In genomic region chr19:55299378-55299777, GRCm38 (mm10) we compare ENCODE assay signal across 23 mouse cellular contexts. TPM values are rescaled to one million over a fixed set of nuclear protein-coding genes. Genes with fewer than 3 reads are reported as not detected.
DNase-seq lines count a peak whose midpoint lies in the region; ATAC-seq and TF ChIP-seq lines count a peak whose summit lies in the region.
"Had no signal": no experiment of that assay in that cellular context is flagged by ENCODE, and none has a peak within 500 bp of the region (broad histone marks: within the 10 kb centered on the region; RNA-seq: fewer than 3 reads in every experiment).

No protein-coding gene starts in this region.

- no peaks in the 10 kb centered on the region for H3K79me2 ChIP-seq in MEL (ENCODE audit: control insufficient read depth, insufficient read depth, low read length, poor library complexity)

- H3K27ac ChIP-seq in MEL (ENCODE audit: control insufficient read depth, low read depth, low read length): no peak overlapping the region
- no peak overlapping the region for H3K27ac ChIP-seq in liver, embryonic 11.5 days (ENCODE audit: low read depth, low read length)
- H3K27ac ChIP-seq: embryonic facial prominence, embryonic 12.5 days; forebrain, embryonic 12.5 days; heart, embryonic 10.5 days; hindbrain, embryonic 13.5 days; hindbrain, postnatal 0 days had no signal

- 0 out of 2 replicates have a peak, but pooled peaks have one; percentile 34 for ATAC-seq in liver, embryonic 11.5 days (replicated peaks; ENCODE audit: low FRiP score)
- peak; percentile 70 for ATAC-seq in megakaryocyte progenitor cell, adult 5-6 weeks (replicated peaks; ENCODE audit: poor library complexity)
- ATAC-seq: forebrain, embryonic 16.5 days; hindbrain, postnatal 0 days had no signal

- 88% methylated on average over 1 of the region's 1 CpGs for WGBS in liver, embryonic 11.5 days

- no peak overlapping the region; the same call in 1 of the 2 replicates for H3K9ac ChIP-seq in MEL (ENCODE audit: control insufficient read depth, low read depth, low read length, poor library complexity, severe bottlenecking)
- H3K9ac ChIP-seq in liver, embryonic 11.5 days (ENCODE audit: low read depth, low read length): no peak overlapping the region
- H3K9ac ChIP-seq: embryonic facial prominence, embryonic 12.5 days; forebrain, embryonic 12.5 days; hindbrain, embryonic 13.5 days had no signal

- peak in 1 of 2 experiments; percentile 70; a peak in 2 of 4 replicates for TF ChIP-seq EP300 in MEL (IDR thresholded peaks at IDR 0.05; ENCODE audit: low read depth in 1 of 2, low read length in 2 of 2)

- H3K27me3 ChIP-seq in MEL (ENCODE audit: control insufficient read depth in 1 of 2, insufficient read depth in 2 of 2, low read length in 2 of 2): no peaks in the 10 kb centered on the region
- no peaks in the 10 kb centered on the region for H3K27me3 ChIP-seq in liver, embryonic 11.5 days (replicated peaks; ENCODE audit: control insufficient read depth, insufficient read depth, low read length)
- H3K27me3 ChIP-seq: embryonic facial prominence, embryonic 12.5 days; forebrain, embryonic 12.5 days; hindbrain, embryonic 13.5 days had no signal

- peaks cover 40 to 42% of the 10 kb centered on the region in 2 experiments for H3K36me3 ChIP-seq in MEL (ENCODE audit: control insufficient read depth in 1 of 2, insufficient read depth in 2 of 2, low read length in 2 of 2)
- H3K36me3 ChIP-seq in liver, embryonic 11.5 days (ENCODE audit: control insufficient read depth, insufficient read depth, low read length): peaks cover 25% of the 10 kb centered on the region

- H3K4me3 ChIP-seq in MEL (ENCODE audit: control insufficient read depth in 1 of 2, insufficient read depth in 1 of 2, low read depth in 2 of 2, low read length in 2 of 2): no peak overlapping the region
- no peak overlapping the region for H3K4me3 ChIP-seq in liver, embryonic 11.5 days (ENCODE audit: low read depth, low read length)
- H3K4me3 ChIP-seq: embryonic facial prominence, embryonic 12.5 days; forebrain, embryonic 12.5 days; heart, embryonic 10.5 days; hindbrain, embryonic 13.5 days had no signal

- DNase-seq in 416B (ENCODE audit: low read depth): peak; percentile 23
- DNase-seq in MEL (ENCODE audit: low read depth, low spot score): peak; percentile 91
- DNase-seq in liver, embryonic 11.5 days (ENCODE audit: low spot score): no peak
- DNase-seq in adrenal gland, postnatal 10 days: no peak
- DNase-seq in right cerebral cortex, postnatal 36 days (ENCODE audit: low spot score in 2 of 2): no peak
- DNase-seq: adrenal gland, adult 2 months; adrenal gland, postnatal 36 days; cerebellum, adult 2 months; cerebellum, postnatal 10 days; gastrocnemius, postnatal 25 days; heart, adult 18-20 months; heart, postnatal 10 days had no signal

- H3K4me2 ChIP-seq in liver, embryonic 11.5 days: no peak overlapping the region
- H3K4me2 ChIP-seq: embryonic facial prominence, embryonic 12.5 days; forebrain, embryonic 12.5 days; hindbrain, embryonic 13.5 days had no signal

- peaks cover 18 to 28% of the 10 kb centered on the region in 2 experiments for H3K4me1 ChIP-seq in MEL (ENCODE audit: control insufficient read depth in 1 of 2, insufficient read depth in 2 of 2, low read length in 2 of 2)
- H3K4me1 ChIP-seq in liver, embryonic 11.5 days (replicated peaks; ENCODE audit: control insufficient read depth, insufficient read depth, low read length): peaks cover 7% of the 10 kb centered on the region
- H3K4me1 ChIP-seq: embryonic facial prominence, embryonic 12.5 days; forebrain, embryonic 12.5 days; heart, embryonic 10.5 days; hindbrain, embryonic 13.5 days had no signal

- TF ChIP-seq RAD21 in MEL (IDR thresholded peaks at IDR 0.05; ENCODE audit: low read depth, low read length): no peak

- no peaks in the 10 kb centered on the region for H3K9me3 ChIP-seq in MEL (replicated peaks; ENCODE audit: insufficient read depth, low read length)
- H3K9me3 ChIP-seq in liver, embryonic 11.5 days (ENCODE audit: control insufficient read depth, low read length): no peaks in the 10 kb centered on the region
- H3K9me3 ChIP-seq: embryonic facial prominence, embryonic 12.5 days; forebrain, embryonic 12.5 days; G1E; heart, embryonic 10.5 days; hindbrain, embryonic 13.5 days had no signal

- no peak; a peak in 2 of 4 replicates for TF ChIP-seq POLR2A in MEL (IDR thresholded peaks at IDR 0.05; ENCODE audit: control insufficient read depth in 1 of 2, insufficient read depth in 1 of 2, low read depth in 1 of 2, low read length in 2 of 2, poor library complexity in 1 of 2)

- TF ChIP-seq CTCF in MEL (IDR thresholded peaks at IDR 0.05 in 2 of 3, conservative IDR thresholded peaks at IDR 0.05 in 1 of 3; ENCODE audit: control insufficient read depth in 1 of 3, insufficient read depth in 1 of 3, low read depth in 2 of 3, low read length in 3 of 3, poor library complexity in 1 of 3, severe bottlenecking in 1 of 3): no peak

TF ChIP-seq in MEL, 35 proteins besides CTCF, POLR2A, EP300 and RAD21:
- no peak for TF ChIP-seq E2F4 (IDR thresholded peaks at IDR 0.05; ENCODE audit: borderline replicate concordance, low read depth, low read length)
- peak; percentile 18; the same call in 1 of the 2 replicates for TF ChIP-seq RCOR1 (IDR thresholded peaks at IDR 0.05; ENCODE audit: low read depth, low read length)
- 0 out of 2 replicates have a peak, but pooled peaks have one; percentile 54 for TF ChIP-seq MYC (IDR thresholded peaks at IDR 0.05; ENCODE audit: low read depth, low read length)
- peak; percentile 72 for TF ChIP-seq CHD2 (IDR thresholded peaks at IDR 0.05; ENCODE audit: low read length)
- TF ChIP-seq GATA1 (IDR thresholded peaks at IDR 0.05; ENCODE audit: low read depth, low read length): 0 out of 2 replicates have a peak, but pooled peaks have one; percentile 35
- TF ChIP-seq ELF1 (IDR thresholded peaks at IDR 0.05; ENCODE audit: low read depth, low read length): peak; percentile 62; the same call in 1 of the 2 replicates
- peak; percentile 66 for TF ChIP-seq HCFC1 (IDR thresholded peaks at IDR 0.05; ENCODE audit: low read depth, low read length)
- peak; percentile 72; the same call in 1 of the 2 replicates for TF ChIP-seq ETS1 (IDR thresholded peaks at IDR 0.05; ENCODE audit: low read depth, low read length)
- no peak for TF ChIP-seq POLR2AphosphoS2 (IDR thresholded peaks at IDR 0.05; ENCODE audit: low read length)
- TF ChIP-seq TBP (IDR thresholded peaks at IDR 0.05; ENCODE audit: low read depth, low read length): peak; percentile 42; the same call in 1 of the 2 replicates
- TF ChIP-seq MAFK (IDR thresholded peaks at IDR 0.05; ENCODE audit: borderline replicate concordance, low read depth, low read length): no peak

RNA-seq across cellular contexts. Expression of gene Zdhhc6, which starts 16.5 kb away (rescaled TPM):
- total RNA-seq in MEL (2012; rRNA removed): 101 and 109 TPM in 2 replicates
- polyA plus RNA-seq in MEL (2012; ENCODE audit: insufficient read depth in 1 of 2, insufficient read length in 2 of 2, low read depth in 1 of 2, low replicate concordance in 2 of 2, missing spikeins in 1 of 2): 100 to 1,000 TPM in 1 of 2 experiments, 10 to 100 TPM in 1; 95.6 to 114 TPM
- 120 and 124 TPM in 2 replicates for polyA plus RNA-seq in liver, embryonic 11.5 days (2014; fragmentation: Nextera tagmentation; extraction: Ambion mirVana)
- total RNA-seq in megakaryocyte progenitor cell, adult 5-6 weeks (2015): 50.1 and 69.2 TPM in 2 replicates
- 58.0 and 64.9 TPM in 2 replicates for total RNA-seq in megakaryocyte progenitor cell, adult 5-6 weeks (2017)
- 10 to 100 TPM; 37.9 to 38.8 TPM for total RNA-seq in adrenal gland, postnatal 10 days (2021)

RNA-seq across cellular contexts. Expression of gene Vti1a, which starts 16.7 kb away (rescaled TPM):
- total RNA-seq in MEL (2012; rRNA removed): 33.8 and 42.8 TPM in 2 replicates
- 100 to 1,000 TPM in 1 of 2 experiments, 10 to 100 TPM in 1; 37.2 to 119 TPM for polyA plus RNA-seq in MEL (2012; ENCODE audit: insufficient read depth in 1 of 2, insufficient read length in 2 of 2, low read depth in 1 of 2, low replicate concordance in 2 of 2, missing spikeins in 1 of 2)
- polyA plus RNA-seq in liver, embryonic 11.5 days (2014; fragmentation: Nextera tagmentation; extraction: Ambion mirVana): 26.4 and 30.1 TPM in 2 replicates
- total RNA-seq in megakaryocyte progenitor cell, adult 5-6 weeks (2015): 25.0 and 25.2 TPM in 2 replicates
- 34.2 and 45.6 TPM in 2 replicates for total RNA-seq in megakaryocyte progenitor cell, adult 5-6 weeks (2017)
- total RNA-seq in adrenal gland, postnatal 10 days (2021): 10 to 100 TPM; 27.6 to 33.0 TPM

RNA-seq across cellular contexts. Expression of gene Acsl5, which starts 47.6 kb away (rescaled TPM):
- 248 and 318 TPM in 2 replicates for total RNA-seq in MEL (2012; rRNA removed)
- polyA plus RNA-seq in MEL (2012; ENCODE audit: insufficient read depth in 1 of 2, insufficient read length in 2 of 2, low read depth in 1 of 2, low replicate concordance in 2 of 2, missing spikeins in 1 of 2): 100 to 1,000 TPM in 1 of 2 experiments, not detected in 1; 223 TPM
- polyA plus RNA-seq in liver, embryonic 11.5 days (2014; fragmentation: Nextera tagmentation; extraction: Ambion mirVana): 125 and 130 TPM in 2 replicates
- total RNA-seq in megakaryocyte progenitor cell, adult 5-6 weeks (2015): 115 and 141 TPM in 2 replicates
- total RNA-seq in megakaryocyte progenitor cell, adult 5-6 weeks (2017): 114 and 115 TPM in 2 replicates
- 100 to 1,000 TPM in 1 of 2 experiments, 10 to 100 TPM in 1; 89.8 to 143 TPM for total RNA-seq in adrenal gland, postnatal 10 days (2021)

RNA-seq across cellular contexts. Expression of gene Gucy2g, which starts 58.3 kb away (rescaled TPM):
- 0.65 and 1.1 TPM in 2 replicates for total RNA-seq in MEL (2012; rRNA removed)
- 1 to 10 TPM in 1 of 2 experiments, not detected in 1; 2.4 TPM for polyA plus RNA-seq in MEL (2012; ENCODE audit: insufficient read depth in 1 of 2, insufficient read length in 2 of 2, low read depth in 1 of 2, low replicate concordance in 2 of 2, missing spikeins in 1 of 2)
- 0.04 TPM in 1 of 2 replicates, not detected in the other for polyA plus RNA-seq in liver, embryonic 11.5 days (2014; fragmentation: Nextera tagmentation; extraction: Ambion mirVana)
- total RNA-seq in megakaryocyte progenitor cell, adult 5-6 weeks (2015): not detected in 2 replicates
- total RNA-seq in megakaryocyte progenitor cell, adult 5-6 weeks (2017): not detected in 2 replicates
- not detected for total RNA-seq in adrenal gland, postnatal 10 days (2021)
- total RNA-seq: adrenal gland, adult 2 months; adrenal gland, postnatal 36 days; hematopoietic stem cell, adult 5-6 weeks; hindbrain, postnatal 0 days had no signal
- polyA plus RNA-seq: embryonic facial prominence, embryonic 12.5 days; forebrain, embryonic 12.5 days; forebrain, embryonic 16.5 days; G1E; heart, embryonic 10.5 days; heart, embryonic 14.5 days; intestine, embryonic 14.5 days had no signal

Comparison
In these comparisons a context has a peak if more than half of its experiments do, and no peak if none do; other contexts are left out.
1. DNase-seq: peak in 416B (single experiment) and MEL (single experiment); none in liver, embryonic 11.5 days (single experiment), adrenal gland, postnatal 10 days (single experiment) and right cerebral cortex, postnatal 36 days (0 of 2).